11 mouse cellular contexts compared by ENCODE assay signal in genomic region chr4:137680721-137681120, GRCm38 (mm10). TPM values are rescaled to one million over a fixed set of nuclear protein-coding genes. Genes with fewer than 3 reads are reported as not detected.
DNase-seq lines count a peak whose midpoint lies in the region; ATAC-seq and TF ChIP-seq lines count a peak whose summit lies in the region.
"Had no signal": no experiment of that assay in that cellular context is flagged by ENCODE, and none has a peak within 500 bp of the region (broad histone marks: within the 10 kb centered on the region; RNA-seq: fewer than 3 reads in every experiment).

No protein-coding gene starts in this region.

- H3K4me2 ChIP-seq in stomach, embryonic 16.5 days (ENCODE audit: low read depth, low read length), result peak overlapping the region; percentile 56; the same call in 1 of the 2 replicates
- no peak overlapping the region for H3K4me2 ChIP-seq in stomach, postnatal 0 days (replicated peaks; ENCODE audit: low read depth)
- H3K4me2 ChIP-seq in hindbrain, embryonic 12.5 days (replicated peaks), result 0 out of 2 replicates have a peak overlapping the region, but pooled peaks have one; percentile 65
- peak overlapping the region; percentile 72; the same call in 1 of the 2 replicates for H3K4me2 ChIP-seq in midbrain, embryonic 14.5 days (ENCODE audit: low read length)

- WGBS in stomach, embryonic 16.5 days, result 46% methylated on average over 7 of the region's 7 CpGs
- WGBS in stomach, postnatal 0 days, result 37% methylated on average over 7 of the region's 7 CpGs
- 14% methylated on average over 7 of the region's 7 CpGs for WGBS in hindbrain, embryonic 12.5 days
- WGBS in midbrain, embryonic 14.5 days, result 26% methylated on average over 7 of the region's 7 CpGs

- H3K27me3 ChIP-seq in stomach, embryonic 16.5 days (ENCODE audit: control insufficient read depth, insufficient read depth, low read length), result peaks cover 16% of the 10 kb centered on the region
- H3K27me3 ChIP-seq in stomach, postnatal 0 days (ENCODE audit: control insufficient read depth, insufficient read depth, low read length), result no peaks in the 10 kb centered on the region
- H3K27me3 ChIP-seq in hindbrain, embryonic 12.5 days, result peaks cover 63% of the 10 kb centered on the region
- no peaks in the 10 kb centered on the region; the same call in 1 of the 2 replicates for H3K27me3 ChIP-seq in midbrain, embryonic 14.5 days (ENCODE audit: control insufficient read depth, insufficient read depth, low read length)

- H3K27ac ChIP-seq in stomach, embryonic 16.5 days (ENCODE audit: low read length), result no peak overlapping the region
- no peak overlapping the region for H3K27ac ChIP-seq in stomach, postnatal 0 days (replicated peaks)
- H3K27ac ChIP-seq in hindbrain, embryonic 12.5 days, result peak overlapping the region; percentile 66
- peak overlapping the region; percentile 33; the same call in 1 of the 2 replicates for H3K27ac ChIP-seq in midbrain, embryonic 14.5 days (replicated peaks; ENCODE audit: low read depth, low read length)
- H3K27ac ChIP-seq: limb, embryonic 12.5 days had no signal

- no peak for TF ChIP-seq EP300 in stomach, postnatal 0 days (optimal IDR thresholded peaks at IDR 0.05)

- H3K4me1 ChIP-seq in stomach, embryonic 16.5 days (ENCODE audit: control insufficient read depth, insufficient read depth, low read length), result peaks cover 15% of the 10 kb centered on the region
- H3K4me1 ChIP-seq in stomach, postnatal 0 days (replicated peaks; ENCODE audit: control insufficient read depth, insufficient read depth), result no peaks in the 10 kb centered on the region
- peaks cover 29% of the 10 kb centered on the region for H3K4me1 ChIP-seq in hindbrain, embryonic 12.5 days
- H3K4me1 ChIP-seq in midbrain, embryonic 14.5 days (ENCODE audit: control insufficient read depth, insufficient read depth, low read length), result peaks cover 23% of the 10 kb centered on the region

- no peak for ATAC-seq in stomach, embryonic 16.5 days (ENCODE audit: insufficient read depth, low FRiP score)
- ATAC-seq in stomach, postnatal 0 days (ENCODE audit: low FRiP score, low TSS enrichment), result no peak
- peak; percentile 21; the same call in 1 of the 2 replicates for ATAC-seq in hindbrain, embryonic 12.5 days (ENCODE audit: low FRiP score)
- no peak for ATAC-seq in midbrain, embryonic 14.5 days (ENCODE audit: low FRiP score, low TSS enrichment)

- H3K9me3 ChIP-seq in stomach, embryonic 16.5 days (replicated peaks; ENCODE audit: control insufficient read depth, low read length), result no peaks in the 10 kb centered on the region
- H3K9me3 ChIP-seq in stomach, postnatal 0 days (ENCODE audit: control insufficient read depth, low read length), result no peaks in the 10 kb centered on the region
- no peaks in the 10 kb centered on the region for H3K9me3 ChIP-seq in hindbrain, embryonic 12.5 days (replicated peaks)
- no peaks in the 10 kb centered on the region for H3K9me3 ChIP-seq in midbrain, embryonic 14.5 days (ENCODE audit: control insufficient read depth, low read length)
- H3K9me3 ChIP-seq: limb, embryonic 12.5 days had no signal

- peak overlapping the region; percentile 10; the same call in 1 of the 2 replicates for H3K9ac ChIP-seq in stomach, embryonic 16.5 days (ENCODE audit: low read length)
- H3K9ac ChIP-seq in stomach, postnatal 0 days (ENCODE audit: low read length), result no peak overlapping the region
- peak overlapping the region; percentile 47; the same call in 1 of the 2 replicates for H3K9ac ChIP-seq in hindbrain, embryonic 12.5 days
- peak overlapping the region; percentile 14; the same call in 1 of the 2 replicates for H3K9ac ChIP-seq in midbrain, embryonic 14.5 days (replicated peaks; ENCODE audit: low read length)

- H3K4me3 ChIP-seq in stomach, embryonic 16.5 days (replicated peaks; ENCODE audit: low read length), result no peak overlapping the region
- no peak overlapping the region for H3K4me3 ChIP-seq in stomach, postnatal 0 days (ENCODE audit: low read depth, low read length)
- no peak overlapping the region for H3K4me3 ChIP-seq in hindbrain, embryonic 12.5 days
- H3K4me3 ChIP-seq in midbrain, embryonic 14.5 days (replicated peaks; ENCODE audit: low read depth, low read length), result no peak overlapping the region

- H3K36me3 ChIP-seq in stomach, embryonic 16.5 days (ENCODE audit: control insufficient read depth, insufficient read depth, low read length), result no peaks in the 10 kb centered on the region
- H3K36me3 ChIP-seq in stomach, postnatal 0 days (ENCODE audit: control insufficient read depth, insufficient read depth, low read length), result no peaks in the 10 kb centered on the region
- no peaks in the 10 kb centered on the region for H3K36me3 ChIP-seq in hindbrain, embryonic 12.5 days
- H3K36me3 ChIP-seq in midbrain, embryonic 14.5 days (ENCODE audit: control insufficient read depth, insufficient read depth, low read length), result no peaks in the 10 kb centered on the region
- H3K36me3 ChIP-seq: limb, embryonic 12.5 days had no signal

- no peak for DNase-seq in stomach, postnatal 0 days (ENCODE audit: low spot score)
- peak; percentile 43 for DNase-seq in midbrain, embryonic 14.5 days
- DNase-seq in retina, postnatal 1 day, result peak; percentile 56
- no peak for DNase-seq in thymus, postnatal 10 days (ENCODE audit: low spot score in 2 of 2)
- no peak for DNase-seq in gastrocnemius, adult 18-20 months (ENCODE audit: low spot score)
- DNase-seq in frontal cortex, postnatal 25 days (ENCODE audit: low spot score in 2 of 2), result no peak
- DNase-seq: lung, adult 2 months; spleen, adult 18-20 months had no signal

- no peak for TF ChIP-seq CTCF in stomach, postnatal 0 days (IDR thresholded peaks at IDR 0.05; ENCODE audit: low read depth)

RNA-seq across cellular contexts. Expression of gene Rap1gap, which starts 16.2 kb away (rescaled TPM):
- polyA plus RNA-seq in stomach, embryonic 16.5 days (2015; fragmentation: Nextera tagmentation; extraction: Ambion mirVana), result 58.1 and 64.6 TPM in 2 replicates
- 70.1 and 73.0 TPM in 2 replicates for polyA plus RNA-seq in stomach, postnatal 0 days (2015; fragmentation: Nextera tagmentation; extraction: Ambion mirVana)
- polyA plus RNA-seq in hindbrain, embryonic 12.5 days (2016; fragmentation: Nextera tagmentation; extraction: Ambion mirVana), result 17.1 and 19.8 TPM in 2 replicates
- 57.7 and 60.8 TPM in 2 replicates for polyA plus RNA-seq in midbrain, embryonic 14.5 days (2014; fragmentation: Nextera tagmentation; extraction: Ambion mirVana)
- total RNA-seq in gastrocnemius, adult 18-20 months (2021), result 10 to 100 TPM in 1 of 2 experiments, 1 to 10 TPM in 1; 8.3 to 10.2 TPM

Comparison
In these comparisons a context has a peak if more than half of its experiments do, and no peak if none do; other contexts are left out.
1. H3K27ac ChIP-seq: peak in hindbrain, embryonic 12.5 days (single experiment) and midbrain, embryonic 14.5 days (single experiment); none in stomach, embryonic 16.5 days (single experiment) and stomach, postnatal 0 days (single experiment).
2. DNase-seq: peak in midbrain, embryonic 14.5 days (single experiment) and retina, postnatal 1 day (single experiment); none in stomach, postnatal 0 days (single experiment), thymus, postnatal 10 days (0 of 2), gastrocnemius, adult 18-20 months (single experiment) and frontal cortex, postnatal 25 days (0 of 2).